Mouse (Mus musculus): ENCODE results near the gene Cyp4a10. TPM values are rescaled to one million over a fixed set of nuclear protein-coding genes. Genes with fewer than 3 reads are reported as not detected.
"Not testable (repeated sequence)": the region's sequence is repeated elsewhere in the genome, so short reads cannot be mapped to it uniquely, and the experiment has no call there.

The Cyp4a10 gene
- polyA plus RNA-seq (2015; fragmentation: Nextera tagmentation; extraction: Ambion mirVana) = not detected in 2 replicates

DNA sequence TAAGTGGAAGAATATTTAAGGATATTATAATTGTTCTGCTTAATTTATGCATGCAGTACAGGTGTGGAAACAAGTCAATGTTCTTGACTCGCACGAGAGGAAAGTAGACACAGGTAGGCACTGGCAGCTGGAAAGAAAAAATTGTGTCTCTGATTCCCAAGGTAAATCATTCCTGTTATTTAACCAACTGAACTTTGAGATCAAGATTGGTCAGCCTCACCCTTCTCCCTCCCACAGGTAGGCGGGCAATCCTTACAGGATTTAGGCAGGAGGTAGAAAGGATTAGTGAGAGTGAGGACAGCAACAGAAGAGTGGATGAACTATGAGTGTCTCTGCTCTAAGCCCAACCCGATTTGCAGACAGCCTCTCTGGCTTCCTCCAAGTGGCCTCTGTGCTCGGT, at the start of gene Cyp4a10:
Cyp4a10 (plus strand) TSS at position 265 of the 400 bp plus-strand sequence.
- DNase-seq (ENCODE audit: low spot score) = not testable (repeated sequence)

DNA sequence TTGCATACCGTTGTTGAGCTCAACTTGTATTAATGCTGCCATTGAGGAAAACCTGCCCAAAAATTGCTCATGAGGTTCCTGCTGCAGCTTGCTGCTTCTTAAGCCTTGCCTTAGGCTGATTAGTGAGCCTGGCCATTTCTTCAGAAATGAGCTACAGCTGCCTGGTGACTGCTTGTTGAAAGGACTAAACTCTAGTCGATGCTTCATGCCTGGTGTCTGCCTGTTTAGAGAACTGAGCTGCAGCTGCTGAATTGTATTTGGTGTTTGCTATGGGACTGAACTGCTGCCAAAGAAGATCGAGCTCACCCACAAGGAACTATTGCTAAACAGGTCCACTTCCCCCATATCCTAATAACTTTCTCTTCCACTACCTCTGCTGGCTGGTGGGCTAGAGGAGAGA, 44.5 kb upstream of the Cyp4a10 start:
- not testable (repeated sequence) for DNase-seq (ENCODE audit: low spot score)

DNA sequence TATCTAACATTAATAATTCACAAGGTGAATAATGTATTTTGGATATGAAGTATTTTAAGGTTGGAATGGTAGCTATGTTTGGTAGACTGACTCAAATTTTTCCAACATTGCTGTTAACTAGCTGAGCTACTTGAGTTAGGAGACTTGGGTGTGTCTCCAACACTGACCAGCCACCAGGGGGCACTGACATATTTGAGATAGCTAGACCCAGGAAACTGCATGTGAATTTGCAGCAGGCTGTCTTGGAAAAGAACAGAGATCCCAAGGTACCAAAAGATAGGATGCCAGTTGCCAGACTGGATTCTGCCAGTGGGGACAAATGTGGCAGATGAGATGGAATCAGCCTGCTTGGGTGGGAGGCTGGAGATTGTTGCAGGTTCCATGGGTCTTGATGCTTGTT, 42.0 kb upstream of the Cyp4a10 start:
- not testable (repeated sequence) for DNase-seq (ENCODE audit: low spot score)

DNA sequence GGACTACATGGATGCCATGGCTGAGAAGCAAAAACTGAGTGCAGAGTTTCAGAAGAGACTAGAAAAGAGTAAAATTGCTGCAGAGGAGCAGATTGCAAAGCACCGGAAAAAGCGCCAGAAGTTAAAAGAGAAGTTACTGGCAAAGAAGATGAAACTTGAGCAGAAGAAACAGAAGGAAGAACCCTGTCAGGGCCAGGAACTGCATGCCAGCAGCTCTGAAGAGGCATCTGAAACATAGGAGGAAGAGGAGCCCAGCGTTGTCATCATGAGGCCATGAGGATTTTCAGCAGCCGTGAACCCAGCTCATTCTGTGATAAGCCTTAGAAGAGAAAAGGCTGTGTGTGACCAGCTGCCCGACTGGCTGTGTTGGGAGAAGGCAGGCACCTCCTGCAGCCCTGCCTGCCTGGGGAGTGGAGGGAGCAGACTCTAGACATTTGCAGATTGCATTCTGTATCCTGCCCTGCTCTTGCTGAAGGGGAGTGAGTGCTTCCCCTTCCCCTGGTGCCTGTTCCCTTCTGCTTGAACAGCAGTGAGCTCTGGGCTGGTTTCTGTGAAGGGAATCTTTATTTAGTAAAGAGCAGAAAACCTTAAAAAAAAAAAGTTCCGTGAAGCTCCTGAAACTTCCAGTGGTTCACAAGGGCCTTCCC, 36.9 kb upstream of the Cyp4a10 start:
- no peak for DNase-seq (ENCODE audit: low spot score)

DNA sequence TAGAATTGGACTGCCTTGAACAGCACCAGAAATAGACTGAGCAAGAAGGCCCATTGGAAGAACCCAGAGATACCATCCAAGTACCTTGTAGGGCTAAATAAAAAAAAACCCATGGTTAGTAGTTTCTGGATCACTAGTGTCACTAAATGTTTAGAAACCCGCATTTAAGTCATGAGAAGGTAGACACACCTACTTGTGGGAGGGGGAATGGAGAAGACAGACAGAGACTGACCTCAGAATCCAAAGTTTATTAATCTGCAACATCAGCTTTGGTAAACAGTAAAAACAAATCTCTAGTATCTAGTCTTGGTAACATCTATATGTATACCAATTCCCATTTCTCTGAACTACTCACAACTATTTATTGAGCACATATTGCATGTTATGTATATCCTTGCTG, 22.1 kb upstream of the Cyp4a10 start, which contains the start of gene Cyp4a14:
Cyp4a14 (minus strand) TSS at position 142 of the 400 bp plus-strand sequence.
- DNase-seq (ENCODE audit: low spot score) = no peak

DNA sequence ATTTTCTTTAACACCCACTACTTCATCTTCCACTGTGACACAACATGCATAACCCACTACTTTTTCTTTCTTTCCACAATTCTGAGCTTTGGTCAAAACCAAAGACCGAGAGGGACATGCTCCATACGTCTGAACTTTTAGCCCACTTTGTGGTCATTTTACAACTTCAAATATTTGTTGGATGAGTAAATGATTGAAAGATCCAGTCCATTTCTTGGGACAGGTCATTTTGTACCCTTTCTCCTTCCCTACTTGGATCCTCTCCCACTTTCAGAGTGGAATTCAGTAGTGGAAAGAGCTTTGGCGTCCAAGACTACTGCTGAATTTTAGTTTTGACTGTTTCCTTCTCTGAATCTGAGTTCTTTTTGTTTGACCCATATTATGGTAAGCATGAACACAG, 20.6 kb upstream of the Cyp4a10 start:
- DNase-seq (ENCODE audit: low spot score) = no peak

DNA sequence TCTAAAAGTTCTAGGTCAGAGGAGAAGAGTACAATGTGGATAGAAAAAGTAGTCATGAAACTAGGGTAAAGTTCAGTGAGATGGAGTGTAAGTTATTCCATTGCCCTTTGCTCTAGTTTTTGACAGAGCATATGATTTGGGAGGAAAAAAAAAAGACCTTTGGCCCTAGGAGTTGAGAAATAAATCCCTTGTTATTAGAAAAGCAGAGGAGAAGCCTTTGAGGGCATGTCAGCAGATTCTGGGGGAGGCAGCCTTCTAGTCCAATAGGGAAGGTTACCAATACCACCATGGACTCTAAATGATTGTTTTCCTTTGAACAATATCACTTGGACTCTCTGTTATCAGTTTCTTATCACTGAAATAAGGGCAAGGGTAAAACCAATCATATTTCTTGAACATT, 4.1 kb upstream of the Cyp4a10 start:
- DNase-seq (ENCODE audit: low spot score) = not testable (repeated sequence)

DNA sequence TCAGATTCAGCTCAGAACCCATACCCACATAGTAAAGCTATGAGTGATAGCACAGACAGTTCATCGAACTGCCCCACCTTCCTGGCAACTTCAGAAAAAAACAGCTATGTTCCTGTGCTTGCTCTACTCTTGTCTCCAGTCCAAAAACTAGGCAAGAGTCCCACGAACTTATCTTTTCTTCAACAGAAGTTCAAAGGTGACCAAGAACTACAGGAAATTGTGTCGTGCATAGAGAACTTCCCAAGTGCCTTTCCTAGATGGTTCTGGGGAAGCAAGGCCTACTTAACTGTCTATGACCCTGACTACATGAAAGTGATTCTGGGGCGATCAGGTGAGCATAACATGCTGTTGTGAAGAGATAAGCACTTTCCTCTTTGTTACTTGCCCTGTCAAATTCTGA, 1.4 kb downstream of the Cyp4a10 start:
- DNase-seq (ENCODE audit: low spot score) = no peak

DNA sequence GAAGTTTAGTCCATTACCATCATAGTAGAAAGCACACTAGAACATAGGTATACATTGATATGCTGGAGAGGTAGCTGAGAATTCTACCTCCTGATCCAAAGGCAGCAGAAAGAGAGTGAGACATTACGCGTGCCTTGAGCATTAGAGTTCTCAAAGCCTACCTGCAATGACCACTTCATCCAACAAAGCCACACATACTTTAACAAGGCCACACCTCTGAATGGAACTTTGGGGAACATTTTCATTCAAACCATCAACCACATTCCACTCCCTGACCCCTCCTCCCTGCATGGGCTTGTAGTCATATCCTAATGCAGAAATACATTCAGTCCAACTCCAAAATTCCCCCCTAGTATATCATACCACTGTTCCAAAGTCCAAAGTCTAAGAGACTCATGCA, 3.7 kb downstream of the Cyp4a10 start:
- DNase-seq (ENCODE audit: low spot score) = no peak

DNA sequence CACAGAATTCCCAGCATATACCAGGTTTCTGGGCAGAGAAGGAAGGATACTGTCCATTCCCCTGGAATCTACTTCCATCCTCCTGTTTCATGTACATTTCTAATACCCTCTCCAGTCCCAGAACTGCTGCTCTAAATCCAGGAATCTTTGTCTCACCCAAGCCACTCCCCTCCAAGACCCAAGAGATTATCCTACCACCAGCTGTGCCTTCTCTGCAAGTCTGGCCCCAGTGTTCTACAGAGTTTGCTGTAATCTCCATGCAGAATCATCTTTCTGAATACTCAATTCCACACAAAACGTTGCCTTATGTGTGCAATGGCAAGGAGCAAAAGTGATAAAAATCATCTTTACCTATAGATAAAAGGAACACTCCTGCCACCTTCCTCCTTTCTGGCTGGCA, 27.0 kb downstream of the Cyp4a10 start:
- DNase-seq (ENCODE audit: low spot score) = no peak

DNA sequence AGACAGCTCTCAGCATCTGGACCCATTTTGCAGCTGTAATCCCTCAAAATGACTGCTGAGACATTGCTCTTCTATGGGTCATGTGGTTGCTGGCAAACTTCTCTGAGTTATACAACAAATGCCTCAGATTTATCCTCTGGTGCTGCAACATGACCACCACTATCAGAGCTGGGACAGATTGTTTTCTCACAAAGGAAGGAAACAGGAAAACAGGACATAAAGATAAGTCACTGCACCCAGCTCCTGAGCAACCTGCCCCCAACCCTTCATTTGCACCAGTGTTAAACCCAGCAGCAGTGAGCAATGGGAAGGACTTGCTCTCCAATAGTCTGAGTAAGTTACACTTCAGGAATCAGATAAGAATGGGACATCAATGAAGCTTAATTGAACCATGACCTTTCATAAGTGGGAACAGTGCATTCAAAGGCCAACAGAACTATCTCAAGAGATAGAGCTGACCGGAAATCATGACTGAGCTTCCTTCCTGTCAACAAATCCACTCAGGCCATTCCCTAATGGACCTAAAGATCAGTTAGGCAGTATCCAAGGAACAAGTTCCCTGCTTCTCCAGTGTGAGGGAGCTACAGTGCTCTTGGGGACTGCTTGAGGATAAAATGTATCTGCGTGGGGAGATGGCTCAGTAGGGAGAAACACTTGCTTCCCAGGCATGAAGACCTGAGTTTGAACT, 28.2 kb downstream of the Cyp4a10 start:
- no peak for DNase-seq (ENCODE audit: low spot score)

DNA sequence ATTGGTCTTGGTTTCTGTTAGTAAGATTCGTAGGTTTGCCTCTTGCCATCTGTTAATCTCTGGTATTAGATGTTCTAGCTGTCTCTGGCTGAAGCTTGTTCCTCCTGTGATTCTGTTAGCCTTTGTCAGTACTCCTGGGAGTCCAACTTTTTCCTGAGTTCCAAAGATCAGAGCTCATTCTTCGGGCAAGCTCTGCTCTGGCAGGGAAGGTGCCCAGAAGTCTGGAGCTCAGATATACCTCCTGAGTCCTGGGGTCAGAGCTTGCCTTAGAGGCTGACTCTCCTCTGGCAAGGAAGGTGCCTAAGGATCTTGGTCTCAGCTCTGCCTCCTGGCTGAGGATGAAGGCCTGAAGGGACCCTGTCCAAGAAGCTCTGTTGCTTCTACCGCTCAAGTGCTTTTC, 34.7 kb downstream of the Cyp4a10 start:
- DNase-seq (ENCODE audit: low spot score) = no peak

DNA sequence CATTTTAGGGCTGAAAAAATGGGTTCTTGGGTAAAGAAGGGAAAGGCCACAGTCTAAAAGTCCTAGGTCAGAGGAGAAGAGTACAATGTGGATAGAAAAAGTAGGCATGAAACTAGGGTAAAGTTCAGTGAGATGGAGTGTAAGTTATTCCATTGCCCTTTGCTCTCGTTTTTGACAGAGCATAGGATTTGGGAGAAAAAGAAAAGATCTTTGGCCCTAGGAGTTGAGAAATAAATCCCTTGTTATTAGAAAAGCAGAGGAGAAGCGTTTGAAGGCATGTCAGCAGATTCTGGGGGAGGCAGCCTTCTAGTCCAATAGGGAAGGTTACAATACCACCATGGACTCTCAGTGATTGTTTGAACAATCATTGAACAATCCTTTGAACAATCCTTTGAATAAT, 37.4 kb downstream of the Cyp4a10 start:
- no peak for DNase-seq (ENCODE audit: low spot score)

DNA sequence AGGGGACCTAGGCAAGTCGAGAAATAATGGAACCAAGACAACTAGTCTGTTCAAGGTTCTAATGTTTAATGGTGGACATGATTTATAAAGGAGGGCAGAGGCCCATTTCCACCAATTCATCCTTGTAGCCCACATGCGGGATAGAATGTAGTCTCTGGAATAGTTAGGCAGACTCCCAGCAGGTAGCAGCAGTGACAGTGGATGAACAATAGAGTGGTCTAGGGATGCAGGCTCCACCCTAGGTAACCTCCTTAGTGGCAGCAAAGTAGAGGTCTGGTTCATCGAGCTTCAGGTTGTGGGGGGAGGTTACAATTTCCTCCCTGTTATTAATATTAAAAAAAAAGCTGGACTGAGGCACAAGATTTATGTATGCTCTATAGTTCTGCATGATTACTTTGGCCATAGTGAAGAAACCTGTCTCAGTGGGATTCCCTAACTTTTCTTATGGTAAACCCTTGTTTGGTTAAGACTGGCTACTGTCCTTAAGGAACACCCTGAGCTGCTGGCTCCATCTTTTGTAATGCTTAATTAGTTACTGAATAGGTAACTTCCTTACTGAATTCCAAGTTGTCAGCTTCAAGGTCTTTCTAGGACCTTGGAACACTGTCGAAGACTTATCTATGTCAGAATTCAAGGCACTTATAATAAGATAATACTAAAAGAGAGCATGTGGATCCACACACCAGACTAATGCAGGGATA, 39.9 kb downstream of the Cyp4a10 start:
- no peak for DNase-seq (ENCODE audit: low spot score)

DNA sequence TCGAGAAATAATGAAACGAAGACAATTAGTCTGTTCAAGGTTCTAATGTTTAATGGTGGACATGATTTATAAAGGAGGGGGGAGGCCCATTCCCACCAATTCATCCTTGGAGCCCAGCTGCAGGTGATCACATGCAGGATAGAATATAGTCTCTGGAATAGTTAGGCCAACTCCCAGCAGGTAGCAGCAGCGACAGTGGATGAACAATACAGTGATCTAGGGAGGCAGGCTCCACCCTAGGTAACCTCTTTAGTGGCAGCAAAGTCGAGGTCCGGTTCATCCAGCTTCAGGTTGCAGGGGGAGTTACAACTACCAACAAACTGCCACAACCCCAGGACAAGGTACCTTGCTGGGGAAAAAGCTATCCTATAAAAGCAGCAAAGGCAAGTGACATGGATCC, 43.2 kb downstream of the Cyp4a10 start:
- DNase-seq (ENCODE audit: low spot score) = not testable (repeated sequence)

DNA sequence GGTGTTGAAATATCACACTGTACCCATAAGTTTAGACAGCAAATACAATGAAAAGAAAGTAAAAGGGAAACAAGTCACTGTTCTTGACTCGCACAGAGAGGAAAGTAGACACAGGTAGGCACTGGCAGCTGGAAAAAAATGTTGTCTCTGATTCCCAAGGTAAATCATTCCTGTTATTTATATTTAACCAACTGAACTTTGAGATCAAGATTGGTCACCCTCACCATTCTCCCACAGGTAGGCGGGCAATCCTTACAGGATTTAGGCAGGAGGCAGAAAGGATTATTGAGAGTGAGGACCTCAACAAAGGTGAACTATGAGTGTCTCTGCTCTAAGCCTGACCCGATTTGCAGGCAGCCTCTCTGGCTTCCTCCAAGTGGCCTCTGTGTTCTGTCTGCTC, 45.3 kb downstream of the Cyp4a10 start, which contains the start of gene Cyp4a31:
Cyp4a31 (plus strand) TSS at position 249 of the 400 bp plus-strand sequence.
- DNase-seq (ENCODE audit: low spot score) = no peak

DNA sequence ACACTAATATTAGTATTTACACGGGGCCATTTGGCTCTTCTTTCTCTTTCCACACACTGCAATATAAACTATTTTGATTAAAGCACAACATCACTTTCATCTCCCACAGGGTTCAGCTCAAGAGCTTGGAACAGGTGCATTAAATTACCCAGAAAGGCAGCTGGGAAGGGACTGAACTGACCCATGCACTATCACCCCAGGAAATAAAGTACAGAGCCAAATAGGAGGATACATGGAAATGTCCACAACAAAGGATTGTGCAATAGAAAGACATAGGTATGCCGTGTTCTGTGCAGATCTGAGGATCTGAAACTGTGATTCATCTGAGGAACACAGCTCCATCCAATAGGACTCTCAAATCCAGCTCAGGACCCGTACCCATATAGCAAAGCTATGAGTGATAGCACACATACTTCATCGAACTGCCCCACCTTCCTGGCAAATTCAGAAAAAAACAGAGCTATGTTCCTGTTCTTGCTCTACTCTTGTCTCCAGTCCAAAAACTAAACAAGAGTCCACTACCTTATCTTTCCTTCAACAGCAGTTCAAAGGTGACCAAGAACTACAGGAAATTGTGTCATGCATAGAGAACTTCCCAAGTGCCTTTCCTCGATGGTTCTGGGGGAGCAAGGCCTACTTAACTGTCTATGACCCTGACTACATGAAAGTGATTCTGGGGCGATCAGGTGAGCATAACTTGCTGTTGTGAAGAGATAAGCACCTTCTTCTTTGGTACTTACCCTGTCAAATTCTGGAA, 46.6 kb downstream of the Cyp4a10 start:
- not testable (repeated sequence) for DNase-seq (ENCODE audit: low spot score)

DNA sequence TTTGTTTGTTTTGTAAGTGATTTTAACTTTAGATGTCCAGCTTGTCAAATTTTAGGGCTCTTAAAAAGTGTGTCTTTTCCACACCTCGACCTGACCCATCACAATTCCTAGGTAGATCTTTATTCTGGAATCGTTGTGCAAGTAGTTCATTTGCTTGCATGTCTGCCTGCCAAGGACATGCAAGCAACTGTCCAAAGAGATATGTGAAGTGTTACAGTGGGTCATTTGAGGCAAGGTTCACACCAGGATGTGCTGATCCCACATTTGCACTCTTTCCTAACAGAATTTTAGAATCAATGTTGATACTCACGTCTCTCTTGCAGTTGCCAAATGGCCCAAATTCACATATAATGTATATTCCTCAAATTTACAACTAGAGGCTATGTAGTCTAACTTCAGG, 57.2 kb downstream of the Cyp4a10 start:
- DNase-seq (ENCODE audit: low spot score) = no peak

DNA sequence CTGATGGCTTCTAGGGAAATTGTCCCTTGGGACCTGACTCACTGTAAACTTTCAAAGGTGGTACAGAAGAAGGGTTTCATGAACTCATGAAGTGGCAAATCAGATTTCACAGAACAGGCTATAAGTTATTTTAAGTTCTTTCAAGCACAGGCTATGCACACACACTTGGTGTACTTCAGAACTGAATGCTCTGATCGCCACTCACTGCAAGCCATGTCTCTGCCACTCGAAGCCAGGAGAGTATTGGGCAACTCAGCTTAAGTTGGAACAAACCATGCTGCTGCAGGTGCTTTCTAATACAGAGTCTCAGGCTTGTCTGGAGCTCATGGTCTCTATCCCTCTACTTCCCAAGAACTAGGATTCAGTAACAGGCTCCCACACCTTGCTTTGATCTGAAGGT, 57.7 kb downstream of the Cyp4a10 start:
- DNase-seq (ENCODE audit: low spot score) = no peak

DNA sequence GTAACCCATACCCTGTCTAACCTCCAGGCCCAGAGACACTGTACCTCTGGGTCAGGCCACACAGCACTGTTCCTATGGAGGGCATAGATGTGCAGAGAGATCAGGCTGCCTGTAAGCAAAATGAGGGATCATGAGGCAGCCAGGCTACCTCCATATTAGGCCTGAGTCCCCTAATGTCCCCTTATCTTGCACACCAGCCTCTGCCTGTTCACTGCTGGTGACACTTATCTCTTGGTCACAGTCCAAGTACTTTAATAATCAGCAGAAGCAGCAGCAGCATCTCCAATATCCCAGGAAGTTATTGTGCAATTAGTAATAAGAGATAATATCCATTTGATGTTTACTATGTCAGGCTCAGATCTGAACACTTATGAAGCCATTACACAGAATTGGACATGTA, 65.0 kb downstream of the Cyp4a10 start:
- DNase-seq (ENCODE audit: low spot score) = no peak

All from thymus, postnatal 0 days (tissue).